Mouse (Mus musculus) liver, embryonic 11.5 days (tissue): Measurements from ENCODE around the gene Crim1. TPM values are rescaled to one million over a fixed set of nuclear protein-coding genes. Genes with fewer than 3 reads are reported as not detected.

Experiments used
- ATAC-seq: fragments of 200-750 bp; cut with Nextera tagmentation; replicated peaks from 2 replicates; pipeline ENCODE4 v1.8.0; 2017; ENCODE audit warnings: moderate number of reproducible peaks, mild to moderate bottlenecking, moderate TSS enrichment, moderate library complexity; ENCODE audit not compliant: low FRiP score
- DNase-seq: peaks from one replicate; pipeline ENCODE4 v3.0.0-alpha.2; 2017; ENCODE audit warnings: low spot score
- H3K27ac ChIP-seq: fragments of 300-500 bp; sonication (generic); 2 replicates; pipeline ENCODE4 v1.5.1; 2014; ENCODE audit warnings: mild to moderate bottlenecking, low read depth, low read length, control low read depth
- H3K27me3 ChIP-seq: fragments of 300-500 bp; sonication (generic); replicated peaks from 2 replicates; pipeline ENCODE4 v1.6.1; 2014; ENCODE audit warnings: low read length, mixed read lengths; ENCODE audit not compliant: control insufficient read depth, insufficient read depth
- H3K36me3 ChIP-seq: fragments of 300-500 bp; sonication (generic); 2 replicates; pipeline ENCODE4 v1.6.1; 2014; ENCODE audit warnings: mild to moderate bottlenecking, low read length, moderate library complexity, mixed read lengths; ENCODE audit not compliant: control insufficient read depth, insufficient read depth
- H3K4me1 ChIP-seq: fragments of 300-500 bp; sonication (generic); replicated peaks from 2 replicates; pipeline ENCODE4 v1.6.1; 2014; ENCODE audit warnings: low read length, mixed read lengths; ENCODE audit not compliant: control insufficient read depth, insufficient read depth
- H3K4me2 ChIP-seq: fragments of 300-500 bp; sonication (generic); 2 replicates; pipeline ENCODE4 v1.6.1; 2014; ENCODE audit warnings: mild to moderate bottlenecking, control low read depth, moderate library complexity
- H3K4me3 ChIP-seq: fragments of 300-500 bp; sonication (generic); 2 replicates; pipeline ENCODE4 v1.5.1; 2014; ENCODE audit warnings: low read depth, low read length, control low read depth
- H3K9ac ChIP-seq: fragments of 300-500 bp; sonication (generic); 2 replicates; pipeline ENCODE4 v1.6.1; 2014; ENCODE audit warnings: low read depth, low read length, control low read depth
- H3K9me3 ChIP-seq: fragments of 300-500 bp; sonication (generic); 2 replicates; pipeline ENCODE4 v1.6.1; 2016; ENCODE audit warnings: low read length, inconsistent platforms, mixed read lengths; ENCODE audit not compliant: control insufficient read depth
- WGBS: fragments of 180-500 bp; shearing (Covaris S2); extraction: QIAGEN DNeasy Blood & Tissue Kit; methylation state at CpG from one replicate; pipeline ENCODE4 v1.1.7; 2014; 5-methylcytosine and 5-hydroxymethylcytosine counted together
- polyA plus RNA-seq: library from polyadenylated mRNA; unstranded; fragments of >200 nt; fragmentation: Nextera tagmentation; extraction: Ambion mirVana; gene quantifications from 2 replicates; pipeline ENCODE4 v1.2.1, GENCODE M21; 2014

The Crim1 gene
- polyA plus RNA-seq, 1 experiment from 2014 or later, result 2.7 TPM

GRCm38 (mm10) chr17:78401713-78402112, 201.7 kb downstream of the Crim1 start:
- DNase-seq (no peak), ATAC-seq (no peak)
- Histone ChIP-seq H3K27me3 (no peaks in the 10 kb centered on the region), H3K4me3 (no peak overlapping the region), H3K4me1 (peaks cover 3% of the 10 kb centered on the region; the same call in 1 of the 2 replicates), H3K36me3 (peaks cover 7% of the 10 kb centered on the region; the same call in 1 of the 2 replicates), H3K9me3 (no peaks in the 10 kb centered on the region), H3K9ac (no peak overlapping the region), H3K27ac (no peak overlapping the region), H3K4me2 (no peak overlapping the region)
- WGBS, result 71% methylated on average over 4 of the region's 4 CpGs

GRCm38 (mm10) chr17:78402174-78402573, 202.1 kb downstream of the Crim1 start:
- WGBS, result 82% methylated on average over 6 of the region's 6 CpGs
- H3K9me3 ChIP-seq, result no peaks in the 10 kb centered on the region

GRCm38 (mm10) chr17:78403229-78403628, 203.2 kb downstream of the Crim1 start:
- Histone ChIP-seq H3K27ac (no peak overlapping the region), H3K9me3 (no peaks in the 10 kb centered on the region), H3K9ac (no peak overlapping the region), H3K4me3 (no peak overlapping the region), H3K4me2 (no peak overlapping the region), H3K4me1 (peaks cover 3% of the 10 kb centered on the region; the same call in 1 of the 2 replicates), H3K36me3 (peaks cover 7% of the 10 kb centered on the region; the same call in 1 of the 2 replicates), H3K27me3 (no peaks in the 10 kb centered on the region)
- WGBS, result 73% methylated on average over 4 of the region's 4 CpGs
- DNase-seq, result no peak
- no peak for ATAC-seq

More at GRCm38 (mm10) chr17:78402174-78402573, 202.1 kb downstream of the Crim1 start:
- Histone ChIP-seq H3K4me2 (no peak overlapping the region), H3K36me3 (peaks cover 7% of the 10 kb centered on the region; the same call in 1 of the 2 replicates), H3K27me3 (no peaks in the 10 kb centered on the region), H3K4me3 (no peak overlapping the region), H3K9ac (no peak overlapping the region), H3K27ac (no peak overlapping the region), H3K4me1 (peaks cover 3% of the 10 kb centered on the region; the same call in 1 of the 2 replicates)
- ATAC-seq (no peak), DNase-seq (no peak)

- no peaks in the 10 kb centered on the region for H3K27me3 ChIP-seq
- H3K27ac ChIP-seq, result no peak overlapping the region
- no peak for ATAC-seq
- no peak overlapping the region for H3K4me3 ChIP-seq
- H3K4me1 ChIP-seq, result peaks cover 3% of the 10 kb centered on the region; the same call in 1 of the 2 replicates
- peaks cover 11% of the 10 kb centered on the region; the same call in 1 of the 2 replicates for H3K36me3 ChIP-seq
- no peak overlapping the region for H3K4me2 ChIP-seq
- no peak for DNase-seq
- no peak overlapping the region for H3K9ac ChIP-seq
- 81% methylated on average over 9 of the region's 9 CpGs for WGBS
- H3K9me3 ChIP-seq, result no peaks in the 10 kb centered on the region
Observed at GRCm38 (mm10) chr17:78403804-78404203, 203.8 kb downstream of the Crim1 start.

- Histone ChIP-seq H3K36me3 (peaks cover 15% of the 10 kb centered on the region; the same call in 1 of the 2 replicates), H3K9me3 (no peaks in the 10 kb centered on the region), H3K4me2 (no peak overlapping the region), H3K9ac (no peak overlapping the region), H3K4me3 (no peak overlapping the region), H3K27me3 (no peaks in the 10 kb centered on the region), H3K27ac (no peak overlapping the region), H3K4me1 (peaks cover 1% of the 10 kb centered on the region; the same call in 1 of the 2 replicates)
- ATAC-seq, result no peak
- WGBS, result 93% methylated on average over 3 of the region's 3 CpGs
- no peak for DNase-seq
Observed at GRCm38 (mm10) chr17:78405336-78405735, 205.3 kb downstream of the Crim1 start.

GRCm38 (mm10) chr17:78406854-78407253, 206.8 kb downstream of the Crim1 start:
- ATAC-seq, result no peak

GRCm38 (mm10) chr17:78407581-78407980, 207.5 kb downstream of the Crim1 start:
- WGBS, result 51% methylated on average over 4 of the region's 4 CpGs
- H3K27me3 ChIP-seq, result no peaks in the 10 kb centered on the region
- no peaks in the 10 kb centered on the region for H3K9me3 ChIP-seq
- peak; percentile 51; the same call in 1 of the 2 replicates for ATAC-seq
- no peak overlapping the region for H3K27ac ChIP-seq
- H3K36me3 ChIP-seq, result peaks cover 17% of the 10 kb centered on the region; the same call in 1 of the 2 replicates
- H3K4me1 ChIP-seq, result no peaks in the 10 kb centered on the region
- H3K9ac ChIP-seq, result no peak overlapping the region
- no peak overlapping the region for H3K4me3 ChIP-seq
- DNase-seq, result no peak
- no peak overlapping the region for H3K4me2 ChIP-seq

More at GRCm38 (mm10) chr17:78406854-78407253, 206.8 kb downstream of the Crim1 start:
- DNase-seq, result no peak
- Histone ChIP-seq H3K36me3 (peaks cover 15% of the 10 kb centered on the region; the same call in 1 of the 2 replicates), H3K4me3 (no peak overlapping the region), H3K9ac (no peak overlapping the region), H3K9me3 (no peaks in the 10 kb centered on the region), H3K4me2 (no peak overlapping the region), H3K27ac (no peak overlapping the region), H3K4me1 (no peaks in the 10 kb centered on the region), H3K27me3 (no peaks in the 10 kb centered on the region)
- WGBS, result 84% methylated on average over 10 of the region's 10 CpGs

GRCm38 (mm10) chr17:78408386-78408785, 208.3 kb downstream of the Crim1 start:
- Histone ChIP-seq H3K36me3 (peaks cover 17% of the 10 kb centered on the region; the same call in 1 of the 2 replicates), H3K27me3 (no peaks in the 10 kb centered on the region), H3K4me1 (no peaks in the 10 kb centered on the region), H3K9me3 (no peaks in the 10 kb centered on the region), H3K4me2 (no peak overlapping the region), H3K4me3 (no peak overlapping the region), H3K27ac (no peak overlapping the region), H3K9ac (no peak overlapping the region)
- 84% methylated on average over 10 of the region's 10 CpGs for WGBS
- no peak for ATAC-seq
- DNase-seq, result no peak

- WGBS, result 84% methylated on average over 2 of the region's 2 CpGs
- DNase-seq (no peak), ATAC-seq (no peak)
- H3K4me2 ChIP-seq, result no peak overlapping the region
- no peaks in the 10 kb centered on the region for H3K27me3 ChIP-seq
- no peak overlapping the region for H3K9ac ChIP-seq
- no peaks in the 10 kb centered on the region for H3K9me3 ChIP-seq
- peaks cover 10% of the 10 kb centered on the region; the same call in 1 of the 2 replicates for H3K36me3 ChIP-seq
- no peak overlapping the region for H3K27ac ChIP-seq
- no peak overlapping the region for H3K4me3 ChIP-seq
- H3K4me1 ChIP-seq, result no peaks in the 10 kb centered on the region
Observed at GRCm38 (mm10) chr17:78409900-78410299, 209.9 kb downstream of the Crim1 start.
